Comparison of ENCODE assay signal across 8 mouse cellular contexts in the genomic region with DNA sequence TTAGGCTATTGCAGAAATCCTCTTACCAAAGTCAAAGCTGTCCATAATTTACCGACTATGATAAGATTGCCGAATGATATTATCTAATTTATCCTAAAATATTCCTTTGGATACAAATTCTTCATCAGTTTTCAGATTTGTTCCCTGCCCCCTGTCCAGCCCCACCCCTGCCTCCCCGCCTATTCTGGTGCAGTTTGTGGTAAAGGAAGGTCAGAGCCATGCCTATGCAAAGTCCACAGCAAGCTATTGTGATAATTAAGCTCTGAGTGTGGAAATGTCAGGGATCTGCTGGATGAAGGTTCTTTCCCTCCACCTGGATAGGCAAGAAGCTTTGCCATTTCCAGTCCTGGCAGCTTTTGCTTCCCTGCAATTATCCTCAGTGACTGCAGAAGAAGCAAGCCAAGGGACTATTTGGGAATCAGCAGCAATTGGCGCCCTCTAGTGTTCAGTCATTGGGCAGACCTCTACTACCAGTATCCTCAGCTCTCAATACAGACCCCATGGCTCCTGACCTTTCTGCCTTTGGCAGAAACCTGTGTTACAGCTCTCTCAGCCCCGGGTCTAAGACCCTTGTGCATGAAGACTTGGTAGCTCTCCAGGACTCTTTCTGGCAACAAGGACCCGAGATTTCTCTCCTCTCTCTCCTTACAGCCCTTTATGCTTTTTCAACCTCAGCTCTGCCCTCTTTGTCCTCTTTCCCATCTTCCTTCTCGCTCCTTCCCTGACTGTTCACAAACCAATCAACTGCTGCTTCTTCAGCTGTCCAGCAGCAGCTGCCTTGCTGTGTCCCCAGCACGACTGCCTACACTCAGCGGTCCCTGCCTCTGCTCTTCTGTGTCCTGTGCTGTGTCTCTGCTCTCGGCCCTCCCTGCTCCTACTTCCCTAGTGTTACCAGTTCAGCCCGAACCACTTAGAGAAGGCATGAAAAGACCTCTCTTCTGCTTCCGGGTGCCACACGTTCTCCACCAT. TPM values are rescaled to one million over a fixed set of nuclear protein-coding genes. Genes with fewer than 3 reads are reported as not detected.
A peak's percentile ranks its signal among the peaks of the same experiment; 100 is the strongest.
DNase-seq lines count a peak whose midpoint lies in the region; ATAC-seq and TF ChIP-seq lines count a peak whose summit lies in the region.
"Not testable (repeated sequence)": the region's sequence is repeated elsewhere in the genome, so short reads cannot be mapped to it uniquely, and the experiment has no call there.

No protein-coding gene starts in this region.

- not testable (repeated sequence) for TF ChIP-seq POLR2A in brain, embryonic 14.5 days (IDR thresholded peaks at IDR 0.05; ENCODE audit: borderline replicate concordance, extremely low read depth, insufficient read depth, insufficient read length, poor library complexity, severe bottlenecking)

- not testable (repeated sequence) for H3K9me3 ChIP-seq in heart, embryonic 16.5 days (replicated peaks; ENCODE audit: control insufficient read depth, low read length); midbrain, embryonic 16.5 days (replicated peaks; ENCODE audit: control insufficient read depth, low read length, poor library complexity, severe bottlenecking)

- WGBS in heart, embryonic 16.5 days = 48% methylated on average over 13 of the region's 13 CpGs
- 58% methylated on average over 12 of the region's 13 CpGs for WGBS in midbrain, embryonic 16.5 days

- not testable (repeated sequence) for H3K4me1 ChIP-seq in heart, embryonic 16.5 days (ENCODE audit: control insufficient read depth, insufficient read depth, low read length); midbrain, embryonic 16.5 days (ENCODE audit: control insufficient read depth, insufficient read depth, low read length)

- not testable (repeated sequence) for H3K27ac ChIP-seq in heart, embryonic 16.5 days (ENCODE audit: low read length); midbrain, embryonic 16.5 days (ENCODE audit: low read length)

- not testable (repeated sequence) for H3K4me3 ChIP-seq in heart, embryonic 16.5 days (ENCODE audit: low read length); midbrain, embryonic 16.5 days (ENCODE audit: low read depth, low read length)

- peak; percentile 76 for ATAC-seq in heart, embryonic 16.5 days (replicated peaks; ENCODE audit: extremely low read depth, insufficient read depth, low FRiP score)
- peak; percentile 97 for ATAC-seq in midbrain, embryonic 16.5 days

- TF ChIP-seq CTCF in brain, embryonic 14.5 days (IDR thresholded peaks at IDR 0.05; ENCODE audit: borderline replicate concordance, extremely low read depth, insufficient read depth, insufficient read length) = peak; percentile 64

- H3K4me2 ChIP-seq in heart, embryonic 16.5 days (ENCODE audit: low read depth, low read length); midbrain, embryonic 16.5 days (ENCODE audit: low read length): not testable (repeated sequence)

- peak; percentile 49 for DNase-seq in 416B (ENCODE audit: low read depth)
- DNase-seq in brain, embryonic 14.5 days (ENCODE audit: low read depth) = peak; percentile 87
- peak; percentile 4 for DNase-seq in fibroblast of lung, adult 2 months (ENCODE audit: low read depth)
- DNase-seq in kidney, postnatal 10 days = peak; percentile 66
- DNase-seq in liver = peak; percentile 36
- DNase-seq in spleen, adult 12 weeks (ENCODE audit: low spot score) = peak; percentile 17

- not testable (repeated sequence) for H3K36me3 ChIP-seq in heart, embryonic 16.5 days (ENCODE audit: control insufficient read depth, insufficient read depth); midbrain, embryonic 16.5 days (ENCODE audit: control insufficient read depth, insufficient read depth, low read length)

- H3K9ac ChIP-seq in heart, embryonic 16.5 days (ENCODE audit: low read length); midbrain, embryonic 16.5 days (ENCODE audit: low read depth, low read length): not testable (repeated sequence)

- H3K27me3 ChIP-seq in heart, embryonic 16.5 days (ENCODE audit: control insufficient read depth, insufficient read depth, low read length); midbrain, embryonic 16.5 days (ENCODE audit: control insufficient read depth, insufficient read depth, low read depth, low read length): not testable (repeated sequence)

RNA-seq across cellular contexts. Expression of a gene that starts 6.7 kb away (rescaled TPM):
- 0.12 TPM in 1 of 2 replicates, not detected in the other for polyA plus RNA-seq in brain, embryonic 14.5 days (2012; rRNA removed)
- 0.17 TPM in 1 of 2 replicates, not detected in the other for polyA plus RNA-seq in heart, embryonic 16.5 days (2015; fragmentation: Nextera tagmentation; extraction: Ambion mirVana)
- polyA plus RNA-seq in midbrain, embryonic 16.5 days (2015; fragmentation: Nextera tagmentation; extraction: Ambion mirVana) = not detected in 2 replicates

RNA-seq across cellular contexts. Expression of a gene that starts 32.1 kb away (rescaled TPM):
- polyA plus RNA-seq in brain, embryonic 14.5 days (2012; rRNA removed) = not detected in 2 replicates
- polyA plus RNA-seq in heart, embryonic 16.5 days (2015; fragmentation: Nextera tagmentation; extraction: Ambion mirVana) = 1.4 TPM in 1 of 2 replicates, not detected in the other
- polyA plus RNA-seq in midbrain, embryonic 16.5 days (2015; fragmentation: Nextera tagmentation; extraction: Ambion mirVana) = not detected in 2 replicates

RNA-seq across cellular contexts. Expression of a gene that starts 48.6 kb away (rescaled TPM):
- polyA plus RNA-seq in brain, embryonic 14.5 days (2012; rRNA removed) = 0.83 and 1.2 TPM in 2 replicates
- polyA plus RNA-seq in heart, embryonic 16.5 days (2015; fragmentation: Nextera tagmentation; extraction: Ambion mirVana) = 1.8 and 2.0 TPM in 2 replicates
- polyA plus RNA-seq in midbrain, embryonic 16.5 days (2015; fragmentation: Nextera tagmentation; extraction: Ambion mirVana) = 1.4 and 3.5 TPM in 2 replicates

Comparison
In these comparisons a context has a peak if more than half of its experiments do, and no peak if none do; other contexts are left out.
1. DNase-seq: peak in every context shown above with its lines; median percentile 87 in brain, embryonic 14.5 days; 66 in kidney, postnatal 10 days; 49 in 416B; 36 in liver; 17 in spleen, adult 12 weeks; 4 in fibroblast of lung, adult 2 months.